Mouse (Mus musculus) liver, embryonic 14.5 days (tissue): ENCODE data around the gene Washc1.

Experiments
- CTCF ChIP-seq: IDR thresholded peaks from 2 replicates; pipeline ENCODE4 v1.5.1; 2016; ENCODE audit warnings: antibody characterized with exemption, low read depth, control low read depth
- EP300 ChIP-seq: IDR thresholded peaks from 2 replicates; pipeline ENCODE4 v1.6.1; 2016; ENCODE audit warnings: antibody characterized with exemption, low read depth

- TF ChIP-seq EP300 (no peak), CTCF (no peak)
Observed at GRCm38 (mm10) chr17:66076174-66076927, 35.0 kb upstream of the Washc1 start.
